Mouse (Mus musculus): Measurements from ENCODE around the gene Apoc2.
A peak's percentile ranks its signal among the peaks of the same experiment; 100 is the strongest.

Apoc2 gene

GRCm38 (mm10) chr7:19677872-19678271, at the start of gene Apoc2:
Apoc2 (minus strand) TSS chr7:19677941.
- no peak for DNase-seq (ENCODE audit: low spot score in 2 of 2)

GRCm38 (mm10) chr7:19726541-19726940, 48.8 kb upstream of the Apoc2 start:
- no peak for DNase-seq (ENCODE audit: low spot score in 2 of 2)

GRCm38 (mm10) chr7:19724167-19724566, 46.4 kb upstream of the Apoc2 start:
- DNase-seq (ENCODE audit: low spot score in 2 of 2) = peak; percentile 68 to 78

- peak in 1 of 2 experiments; percentile 44 for DNase-seq (ENCODE audit: low spot score in 2 of 2)
Observed at GRCm38 (mm10) chr7:19722754-19723195, 45.0 kb upstream of the Apoc2 start.

- no peak for DNase-seq (ENCODE audit: low spot score in 2 of 2)
Observed at GRCm38 (mm10) chr7:19719200-19719599, 41.5 kb upstream of the Apoc2 start.

- no peak for DNase-seq (ENCODE audit: low spot score in 2 of 2)
Observed at GRCm38 (mm10) chr7:19718297-19718952, 40.7 kb upstream of the Apoc2 start.

GRCm38 (mm10) chr7:19717346-19717745, 39.6 kb upstream of the Apoc2 start:
- no peak for DNase-seq (ENCODE audit: low spot score in 2 of 2)

- DNase-seq (ENCODE audit: low spot score in 2 of 2) = no peak
Observed at GRCm38 (mm10) chr7:19716822-19717221, 39.1 kb upstream of the Apoc2 start.

GRCm38 (mm10) chr7:19716055-19716682, 38.4 kb upstream of the Apoc2 start:
- no peak for DNase-seq (ENCODE audit: low spot score in 2 of 2)

GRCm38 (mm10) chr7:19715239-19716054, 37.7 kb upstream of the Apoc2 start, which contains the start of gene Tomm40:
Tomm40 (minus strand) TSS chr7:19715438.
- peak; percentile 98 to 99 for DNase-seq (ENCODE audit: low spot score in 2 of 2)

GRCm38 (mm10) chr7:19714836-19715235, 37.1 kb upstream of the Apoc2 start:
- no peak for DNase-seq (ENCODE audit: low spot score in 2 of 2)

GRCm38 (mm10) chr7:19713598-19713997, 35.9 kb upstream of the Apoc2 start:
- no peak for DNase-seq (ENCODE audit: low spot score in 2 of 2)

- DNase-seq (ENCODE audit: low spot score in 2 of 2) = no peak
Observed at GRCm38 (mm10) chr7:19713196-19713595, 35.5 kb upstream of the Apoc2 start.

- DNase-seq (ENCODE audit: low spot score in 2 of 2) = no peak
Observed at GRCm38 (mm10) chr7:19712414-19712813, 34.7 kb upstream of the Apoc2 start.

- no peak for DNase-seq (ENCODE audit: low spot score in 2 of 2)
Observed at GRCm38 (mm10) chr7:19710650-19711049, 32.9 kb upstream of the Apoc2 start.

- no peak for DNase-seq (ENCODE audit: low spot score in 2 of 2)
Observed at GRCm38 (mm10) chr7:19705271-19705670, 27.5 kb upstream of the Apoc2 start.

- DNase-seq (ENCODE audit: low spot score in 2 of 2) = no peak
Observed at GRCm38 (mm10) chr7:19704475-19704874, 26.7 kb upstream of the Apoc2 start.

- DNase-seq (ENCODE audit: low spot score in 2 of 2) = no peak
Observed at GRCm38 (mm10) chr7:19702859-19703555, 25.3 kb upstream of the Apoc2 start.

- DNase-seq (ENCODE audit: low spot score in 2 of 2) = peak; percentile 69 to 85
Observed at GRCm38 (mm10) chr7:19701069-19701761, 23.5 kb upstream of the Apoc2 start.

GRCm38 (mm10) chr7:19700299-19701068, 22.7 kb upstream of the Apoc2 start:
- no peak for DNase-seq (ENCODE audit: low spot score in 2 of 2)

- DNase-seq (ENCODE audit: low spot score in 2 of 2) = no peak
Observed at GRCm38 (mm10) chr7:19699827-19700148, 22.0 kb upstream of the Apoc2 start.
